Mouse (Mus musculus): ENCODE data around the gene Mindy4b-ps. TPM values are rescaled to one million over a fixed set of nuclear protein-coding genes. Genes with fewer than 3 reads are reported as not detected.

Gene Mindy4b-ps
- polyA plus RNA-seq, 1 experiment from 2014 or later: not detected

DNA sequence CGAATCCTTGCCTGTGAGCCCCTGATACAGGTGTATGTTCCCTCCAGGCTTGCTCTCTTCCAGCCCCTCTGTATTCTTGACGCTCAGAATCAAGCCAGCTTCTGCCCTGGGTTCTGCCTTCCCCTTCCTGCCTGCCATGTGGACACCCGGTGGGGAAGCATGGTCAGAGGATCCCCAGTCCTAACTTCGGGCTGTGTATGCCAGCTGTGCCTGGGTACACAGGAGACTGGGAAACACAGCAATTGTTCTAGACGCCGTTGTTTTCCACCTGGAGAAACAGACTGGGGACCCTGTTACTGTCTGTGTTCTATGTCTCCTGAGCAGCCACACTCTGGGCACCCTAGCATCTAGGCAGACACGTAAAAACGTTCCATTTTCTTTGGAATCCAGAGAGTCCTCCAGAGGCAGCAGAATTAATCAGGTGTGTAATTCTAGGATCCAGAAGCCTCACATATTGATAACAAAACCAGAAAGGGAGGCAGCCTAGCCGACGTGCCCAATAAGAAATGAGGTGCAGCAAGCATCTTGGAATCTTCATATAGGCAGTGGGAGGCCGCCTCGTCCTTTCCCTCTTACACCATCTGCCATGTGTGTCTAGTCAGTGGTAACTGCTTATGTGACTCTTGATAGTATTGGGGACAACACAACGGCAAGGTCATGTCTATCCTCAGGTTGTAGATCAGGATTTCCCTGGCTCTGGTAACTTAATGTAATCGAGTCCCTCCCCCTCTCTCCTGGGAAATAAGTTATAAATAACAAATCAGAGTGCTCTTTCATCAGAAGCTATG is 6.4 kb upstream of the Mindy4b-ps start:
- Histone ChIP-seq H3K9ac (ENCODE audit: low read length) (no peak overlapping the region), H3K4me1 (ENCODE audit: control insufficient read depth, insufficient read depth, low read length) (peaks cover 2% of the 10 kb centered on the region; the same call in 1 of the 2 replicates), H3K36me3 (ENCODE audit: control insufficient read depth, insufficient read depth, low read length) (no peaks in the 10 kb centered on the region), H3K27me3 (ENCODE audit: control insufficient read depth, insufficient read depth, low read length) (peaks cover 70% of the 10 kb centered on the region), H3K27ac (ENCODE audit: low read depth, low read length) (no peak overlapping the region), H3K4me3 (ENCODE audit: low read depth, low read length) (no peak overlapping the region), H3K4me2 (no peak overlapping the region), H3K9me3 (ENCODE audit: control insufficient read depth, low read length) (no peaks in the 10 kb centered on the region)
- DNase-seq (ENCODE audit: low spot score, missing footprints): peak; percentile 77
- 0 out of 2 replicates have a peak, but pooled peaks have one; percentile 15 for ATAC-seq (ENCODE audit: low FRiP score)
- WGBS: 82% methylated on average over 14 of the region's 14 CpGs

GRCm38 (mm10) chr3:58826266-58826665 is 4.2 kb upstream of the Mindy4b-ps start:
- Histone ChIP-seq H3K4me3 (ENCODE audit: low read depth, low read length) (no peak overlapping the region), H3K36me3 (ENCODE audit: control insufficient read depth, insufficient read depth, low read length) (no peaks in the 10 kb centered on the region), H3K4me1 (ENCODE audit: control insufficient read depth, insufficient read depth, low read length) (peaks cover 2% of the 10 kb centered on the region; the same call in 1 of the 2 replicates), H3K9ac (ENCODE audit: low read length) (no peak overlapping the region), H3K27me3 (ENCODE audit: control insufficient read depth, insufficient read depth, low read length) (peaks cover 73% of the 10 kb centered on the region), H3K27ac (ENCODE audit: low read depth, low read length) (no peak overlapping the region), H3K9me3 (ENCODE audit: control insufficient read depth, low read length) (no peaks in the 10 kb centered on the region), H3K4me2 (no peak overlapping the region)
- peak; percentile 91 for ATAC-seq (ENCODE audit: low FRiP score)
- peak; percentile 95 for DNase-seq (ENCODE audit: low spot score, missing footprints)
- WGBS: 5% methylated on average over 4 of the region's 4 CpGs

DNA sequence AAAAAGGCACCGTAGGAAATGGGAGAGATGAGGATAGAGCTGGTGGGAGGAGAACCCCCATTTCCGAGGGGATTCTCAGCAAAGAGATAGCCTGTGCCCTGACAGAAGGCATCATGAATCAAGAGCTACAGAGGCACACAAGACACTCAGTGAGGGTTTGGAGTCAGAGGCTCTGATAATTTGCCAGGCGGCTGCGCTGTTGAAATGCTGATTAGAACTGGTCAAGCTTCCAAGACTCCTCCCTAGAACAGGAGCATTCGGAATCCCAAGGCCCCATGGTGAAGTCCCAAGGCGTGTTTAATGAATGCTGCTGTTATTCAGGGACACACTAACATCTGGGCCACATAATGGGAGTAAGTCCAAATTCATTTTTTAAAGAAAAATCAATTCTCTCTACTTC is 4.8 kb downstream of the Mindy4b-ps start:
- Histone ChIP-seq H3K4me2 (no peak overlapping the region), H3K9me3 (ENCODE audit: control insufficient read depth, low read length) (no peaks in the 10 kb centered on the region), H3K4me3 (ENCODE audit: low read depth, low read length) (no peak overlapping the region), H3K27me3 (ENCODE audit: control insufficient read depth, insufficient read depth, low read length) (peaks cover 80% of the 10 kb centered on the region), H3K4me1 (ENCODE audit: control insufficient read depth, insufficient read depth, low read length) (no peaks in the 10 kb centered on the region), H3K9ac (ENCODE audit: low read length) (no peak overlapping the region), H3K27ac (ENCODE audit: low read depth, low read length) (no peak overlapping the region), H3K36me3 (ENCODE audit: control insufficient read depth, insufficient read depth, low read length) (no peaks in the 10 kb centered on the region)
- DNase-seq (ENCODE audit: low spot score, missing footprints): peak; percentile 85
- 28% methylated on average over 6 of the region's 6 CpGs for WGBS
- ATAC-seq (ENCODE audit: low FRiP score): no peak

DNA sequence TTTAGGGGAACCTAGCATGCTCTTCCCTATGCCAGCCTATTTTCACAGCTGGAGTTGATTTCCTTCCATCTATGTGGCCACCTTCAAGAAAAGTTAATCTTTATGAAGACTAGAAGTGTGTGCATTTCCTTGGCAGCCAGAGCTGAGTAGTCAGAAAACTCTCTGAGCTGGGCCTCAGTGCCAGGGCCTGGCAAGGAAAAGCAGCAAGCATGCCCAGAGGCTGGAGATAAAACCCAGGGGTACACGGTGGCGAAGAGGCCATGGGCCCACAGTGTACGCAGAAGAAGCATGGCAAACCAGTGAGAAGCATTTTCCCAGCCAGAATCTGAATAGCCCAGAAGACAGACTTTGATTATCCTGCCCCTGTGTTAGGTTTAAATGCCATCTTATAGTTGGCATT is 7.9 kb downstream of the Mindy4b-ps start:
- Histone ChIP-seq H3K36me3 (ENCODE audit: control insufficient read depth, insufficient read depth, low read length) (no peaks in the 10 kb centered on the region), H3K4me2 (no peak overlapping the region), H3K27ac (ENCODE audit: low read depth, low read length) (no peak overlapping the region), H3K9me3 (ENCODE audit: control insufficient read depth, low read length) (no peaks in the 10 kb centered on the region), H3K4me3 (ENCODE audit: low read depth, low read length) (no peak overlapping the region), H3K27me3 (ENCODE audit: control insufficient read depth, insufficient read depth, low read length) (peaks cover 65% of the 10 kb centered on the region), H3K9ac (ENCODE audit: low read length) (no peak overlapping the region), H3K4me1 (ENCODE audit: control insufficient read depth, insufficient read depth, low read length) (peaks cover under 1% of the 10 kb centered on the region; the same call in 1 of the 2 replicates)
- no peak for DNase-seq (ENCODE audit: low spot score, missing footprints)
- whole genome bisulfite sequencing: 88% methylated on average over 3 of the region's 3 CpGs
- no peak for ATAC-seq (ENCODE audit: low FRiP score)

GRCm38 (mm10) chr3:58810353-58810752 is 11.8 kb downstream of the Mindy4b-ps start:
- Histone ChIP-seq H3K4me1 (ENCODE audit: control insufficient read depth, insufficient read depth, low read length) (peaks cover 3% of the 10 kb centered on the region; the same call in 1 of the 2 replicates), H3K4me2 (no peak overlapping the region), H3K27me3 (ENCODE audit: control insufficient read depth, insufficient read depth, low read length) (peaks cover 37% of the 10 kb centered on the region), H3K27ac (ENCODE audit: low read depth, low read length) (no peak overlapping the region), H3K9me3 (ENCODE audit: control insufficient read depth, low read length) (no peaks in the 10 kb centered on the region), H3K4me3 (ENCODE audit: low read depth, low read length) (no peak overlapping the region), H3K36me3 (ENCODE audit: control insufficient read depth, insufficient read depth, low read length) (no peaks in the 10 kb centered on the region), H3K9ac (ENCODE audit: low read length) (no peak overlapping the region)
- no peak for ATAC-seq (ENCODE audit: low FRiP score)
- 74% methylated on average over 11 of the region's 11 CpGs for WGBS
- no peak for DNase-seq (ENCODE audit: low spot score, missing footprints)

DNA sequence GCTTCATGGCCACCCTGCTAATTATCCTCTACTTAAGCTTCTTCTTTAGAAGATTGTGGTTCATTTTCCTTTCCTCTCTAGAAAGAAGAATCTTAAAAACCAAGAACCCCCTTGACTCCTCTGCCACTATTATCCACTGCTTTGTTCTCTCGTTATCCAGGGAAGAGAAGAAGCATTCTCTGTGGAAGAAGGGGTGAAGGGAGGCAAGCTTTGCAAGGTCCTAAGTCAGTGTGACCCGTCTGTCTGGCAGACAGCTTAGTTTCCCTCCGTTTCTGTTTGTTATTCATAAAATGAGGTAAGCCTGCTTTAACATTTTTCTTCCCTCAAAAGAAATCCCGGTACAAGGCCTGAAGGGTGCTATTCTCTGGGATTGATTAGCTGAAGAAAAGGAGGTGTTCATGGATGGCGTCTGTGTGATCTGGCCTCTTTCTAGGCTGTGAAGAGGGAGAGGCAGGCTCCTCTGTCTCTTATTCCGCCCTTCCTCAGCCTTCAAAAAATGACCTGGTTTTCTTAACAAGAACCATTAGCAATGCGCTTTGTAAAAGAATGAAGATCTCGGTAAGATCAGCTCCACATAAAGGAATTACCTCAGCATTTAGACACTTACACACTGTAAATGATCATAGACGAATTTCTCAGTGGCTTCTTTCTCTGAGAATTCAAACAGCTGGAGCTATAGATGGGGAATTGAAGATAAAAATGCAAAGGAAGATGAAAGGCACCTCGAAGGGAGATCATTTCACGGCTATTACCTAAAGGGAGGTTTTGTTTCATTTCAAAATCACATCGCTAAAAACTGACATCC is 12.8 kb downstream of the Mindy4b-ps start:
- H3K4me2 ChIP-seq: no peak overlapping the region
- 44% methylated on average over 12 of the region's 12 CpGs for WGBS
- no peak overlapping the region for H3K4me3 ChIP-seq (ENCODE audit: low read depth, low read length)
- H3K36me3 ChIP-seq (ENCODE audit: control insufficient read depth, insufficient read depth, low read length): no peaks in the 10 kb centered on the region
- no peak overlapping the region for H3K27ac ChIP-seq (ENCODE audit: low read depth, low read length)
- H3K9ac ChIP-seq (ENCODE audit: low read length): 0 out of 2 replicates have a peak overlapping the region, but pooled peaks have one; percentile 30
- peaks cover 28% of the 10 kb centered on the region for H3K27me3 ChIP-seq (ENCODE audit: control insufficient read depth, insufficient read depth, low read length)
- no peak for DNase-seq (ENCODE audit: low spot score, missing footprints)
- no peaks in the 10 kb centered on the region for H3K9me3 ChIP-seq (ENCODE audit: control insufficient read depth, low read length)
- H3K4me1 ChIP-seq (ENCODE audit: control insufficient read depth, insufficient read depth, low read length): peaks cover 3% of the 10 kb centered on the region; the same call in 1 of the 2 replicates
- ATAC-seq (ENCODE audit: low FRiP score): no peak

DNA sequence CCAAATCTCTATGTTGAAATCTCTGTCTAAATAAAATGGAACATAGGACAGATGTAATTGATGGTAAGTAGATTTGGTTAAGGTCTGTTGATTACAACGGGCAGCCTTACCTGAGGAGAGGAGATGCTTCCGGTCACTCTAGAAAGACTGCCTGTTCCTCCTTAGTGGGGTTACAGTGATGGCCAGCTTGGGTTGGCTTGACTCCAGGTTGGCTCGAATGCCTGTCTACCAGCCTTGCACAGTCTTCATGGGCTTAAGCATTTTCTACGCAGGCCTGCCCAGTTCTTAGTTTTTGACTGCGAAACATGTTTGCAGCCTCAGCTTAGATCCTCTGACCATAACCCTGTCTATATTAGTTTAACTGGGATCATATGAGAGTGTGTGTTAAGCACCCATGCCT is 13.5 kb downstream of the Mindy4b-ps start:
- H3K9me3 ChIP-seq (ENCODE audit: control insufficient read depth, low read length): no peaks in the 10 kb centered on the region
- no peak overlapping the region for H3K4me2 ChIP-seq
- H3K36me3 ChIP-seq (ENCODE audit: control insufficient read depth, insufficient read depth, low read length): no peaks in the 10 kb centered on the region
- H3K27ac ChIP-seq (ENCODE audit: low read depth, low read length): no peak overlapping the region
- DNase-seq (ENCODE audit: low spot score, missing footprints) (no peak), ATAC-seq (ENCODE audit: low FRiP score) (no peak)
- no peak overlapping the region for H3K9ac ChIP-seq (ENCODE audit: low read length)
- 93% methylated on average over 5 of the region's 5 CpGs for WGBS
- H3K4me1 ChIP-seq (ENCODE audit: control insufficient read depth, insufficient read depth, low read length): peaks cover 3% of the 10 kb centered on the region; the same call in 1 of the 2 replicates
- peaks cover 22% of the 10 kb centered on the region; the same call in 1 of the 2 replicates for H3K27me3 ChIP-seq (ENCODE audit: control insufficient read depth, insufficient read depth, low read length)
- H3K4me3 ChIP-seq (ENCODE audit: low read depth, low read length): no peak overlapping the region

DNA sequence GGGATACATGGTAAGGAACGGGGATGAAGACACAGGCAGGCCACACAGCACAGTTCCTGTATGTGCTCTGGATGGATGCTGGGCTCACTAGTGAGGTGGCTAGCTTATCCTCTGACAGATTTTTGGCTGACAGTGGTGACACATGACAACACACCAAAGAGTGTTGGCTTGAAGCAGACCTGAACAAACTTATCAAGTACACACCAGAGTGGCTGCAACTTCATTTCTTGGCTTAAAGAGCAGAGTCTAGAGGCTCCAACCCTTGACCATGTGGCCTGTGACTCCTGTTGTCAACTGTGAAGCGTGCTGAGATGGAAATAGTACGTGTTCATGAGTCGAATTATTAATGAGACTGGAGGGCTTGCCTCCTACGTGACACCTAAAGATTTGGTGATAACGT is 17.4 kb downstream of the Mindy4b-ps start:
- 87% methylated on average over 6 of the region's 6 CpGs for WGBS
- H3K4me2 ChIP-seq: no peak overlapping the region

DNA sequence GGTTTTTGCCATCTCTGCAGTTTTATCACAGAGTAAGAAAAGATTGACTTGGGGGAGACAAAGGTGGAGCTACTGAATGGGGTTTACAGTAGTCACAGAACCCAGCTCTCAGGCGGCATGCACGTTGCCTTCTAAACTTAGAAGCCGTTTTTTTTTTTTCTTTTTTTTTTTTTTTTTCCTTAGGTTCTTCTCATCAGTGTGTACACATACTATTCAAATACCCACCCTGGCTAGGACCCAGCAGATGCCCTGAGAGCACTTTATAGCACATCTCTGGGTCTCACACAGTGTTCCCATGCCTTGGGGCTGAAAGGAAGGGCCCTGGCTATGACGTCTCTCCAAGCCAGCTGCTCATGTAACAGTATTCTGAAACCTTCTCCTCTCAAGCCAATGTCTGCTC is 23.4 kb downstream of the Mindy4b-ps start:
- ATAC-seq (ENCODE audit: low FRiP score): no peak
- Histone ChIP-seq H3K36me3 (ENCODE audit: control insufficient read depth, insufficient read depth, low read length) (no peaks in the 10 kb centered on the region), H3K27ac (ENCODE audit: low read depth, low read length) (no peak overlapping the region), H3K9ac (ENCODE audit: low read length) (no peak overlapping the region), H3K9me3 (ENCODE audit: control insufficient read depth, low read length) (no peaks in the 10 kb centered on the region), H3K4me2 (no peak overlapping the region), H3K27me3 (ENCODE audit: control insufficient read depth, insufficient read depth, low read length) (no peaks in the 10 kb centered on the region; the same call in 1 of the 2 replicates), H3K4me3 (ENCODE audit: low read depth, low read length) (no peak overlapping the region), H3K4me1 (ENCODE audit: control insufficient read depth, insufficient read depth, low read length) (no peaks in the 10 kb centered on the region)
- DNase-seq (ENCODE audit: low spot score, missing footprints): no peak
- 82% methylated on average over 4 of the region's 4 CpGs for WGBS

More for the DNA sequence above, 17.4 kb downstream of the Mindy4b-ps start:
- H3K4me3 ChIP-seq (ENCODE audit: low read depth, low read length): no peak overlapping the region
- H3K9me3 ChIP-seq (ENCODE audit: control insufficient read depth, low read length): no peaks in the 10 kb centered on the region
- DNase-seq (ENCODE audit: low spot score, missing footprints): no peak
- no peak overlapping the region for H3K9ac ChIP-seq (ENCODE audit: low read length)
- H3K36me3 ChIP-seq (ENCODE audit: control insufficient read depth, insufficient read depth, low read length): no peaks in the 10 kb centered on the region
- H3K27ac ChIP-seq (ENCODE audit: low read depth, low read length): no peak overlapping the region
- peaks cover 3% of the 10 kb centered on the region; the same call in 1 of the 2 replicates for H3K27me3 ChIP-seq (ENCODE audit: control insufficient read depth, insufficient read depth, low read length)
- H3K4me1 ChIP-seq (ENCODE audit: control insufficient read depth, insufficient read depth, low read length): peaks cover 3% of the 10 kb centered on the region; the same call in 1 of the 2 replicates
- no peak for ATAC-seq (ENCODE audit: low FRiP score)
